Mouse (Mus musculus): ENCODE results near the gene Rictor.

Gene Rictor

GRCm38 (mm10) chr15:6707936-6708525, at the start of gene Rictor:
Gene Rictor (plus strand): TSS chr15:6708379.
- peak; percentile 88 for DNase-seq (ENCODE audit: low spot score)

- no peak for DNase-seq (ENCODE audit: low spot score)
These were observed 46.2 kb upstream of the Rictor start for GRCm38 (mm10) chr15:6661951-6662350.

GRCm38 (mm10) chr15:6663991-6664390, 44.2 kb upstream of the Rictor start:
- DNase-seq (ENCODE audit: low spot score): no peak

- DNase-seq (ENCODE audit: low spot score): no peak
These were observed 42.1 kb upstream of the Rictor start for GRCm38 (mm10) chr15:6666072-6666471.

GRCm38 (mm10) chr15:6668793-6669437, 39.3 kb upstream of the Rictor start:
- DNase-seq (ENCODE audit: low spot score): no peak

- no peak for DNase-seq (ENCODE audit: low spot score)
These were observed 29.7 kb upstream of the Rictor start for GRCm38 (mm10) chr15:6678479-6678878.

- DNase-seq (ENCODE audit: low spot score): no peak
These were observed 6.0 kb upstream of the Rictor start for GRCm38 (mm10) chr15:6702164-6702563.

- DNase-seq (ENCODE audit: low spot score): no peak
These were observed 2.8 kb upstream of the Rictor start for GRCm38 (mm10) chr15:6705351-6705901.

GRCm38 (mm10) chr15:6707551-6707935, 636 bp upstream of the Rictor start:
- peak; percentile 78 for DNase-seq (ENCODE audit: low spot score)

- DNase-seq (ENCODE audit: low spot score): peak; percentile 73
These were observed 605 bp downstream of the Rictor start for GRCm38 (mm10) chr15:6708526-6709441.

GRCm38 (mm10) chr15:6709618-6710017, 1.4 kb downstream of the Rictor start:
- DNase-seq (ENCODE audit: low spot score): no peak

GRCm38 (mm10) chr15:6710341-6710740, 2.2 kb downstream of the Rictor start:
- no peak for DNase-seq (ENCODE audit: low spot score)

- no peak for DNase-seq (ENCODE audit: low spot score)
These were observed 3.0 kb downstream of the Rictor start for GRCm38 (mm10) chr15:6711226-6711625.

GRCm38 (mm10) chr15:6714819-6715218, 6.6 kb downstream of the Rictor start:
- DNase-seq (ENCODE audit: low spot score): no peak

GRCm38 (mm10) chr15:6715237-6715636, 7.1 kb downstream of the Rictor start:
- no peak for DNase-seq (ENCODE audit: low spot score)

GRCm38 (mm10) chr15:6721385-6721784, 13.2 kb downstream of the Rictor start:
- DNase-seq (ENCODE audit: low spot score): no peak

GRCm38 (mm10) chr15:6721802-6722201, 13.6 kb downstream of the Rictor start:
- no peak for DNase-seq (ENCODE audit: low spot score)

- no peak for DNase-seq (ENCODE audit: low spot score)
These were observed 14.4 kb downstream of the Rictor start for GRCm38 (mm10) chr15:6722405-6723176.

GRCm38 (mm10) chr15:6723338-6723737, 15.2 kb downstream of the Rictor start:
- DNase-seq (ENCODE audit: low spot score): no peak

- DNase-seq (ENCODE audit: low spot score): no peak
These were observed 16.3 kb downstream of the Rictor start for GRCm38 (mm10) chr15:6724442-6724841.

GRCm38 (mm10) chr15:6726130-6726808, 18.1 kb downstream of the Rictor start:
- no peak for DNase-seq (ENCODE audit: low spot score)

Data from testis, postnatal 14 days (tissue).